Mouse (Mus musculus) heart, postnatal 0 days (tissue): Measurements from ENCODE around the gene Clpb. TPM values are rescaled to one million over a fixed set of nuclear protein-coding genes. Genes with fewer than 3 reads are reported as not detected.

ENCODE experiments used
- ATAC-seq: fragments of 200-750 bp; cut with Nextera tagmentation; 2 replicates; pipeline ENCODE4 v1.8.0; 2017; ENCODE audit warnings: low read depth, moderate number of reproducible peaks, moderate library complexity; ENCODE audit not compliant: insufficient read depth
- DNase-seq: peaks from one replicate; pipeline ENCODE4 v3.0.0-alpha.2; 2016; ENCODE audit warnings: low spot score
- H3K27ac ChIP-seq: fragments of 300-500 bp; sonication (generic); 2 replicates; pipeline ENCODE4 v1.5.1; 2014; ENCODE audit warnings: low read depth, mild to moderate bottlenecking
- H3K27me3 ChIP-seq: fragments of 300-500 bp; sonication (generic); 2 replicates; pipeline ENCODE4 v1.6.1; 2014; ENCODE audit warnings: low read length, mixed read lengths; ENCODE audit not compliant: control insufficient read depth, insufficient read depth
- H3K36me3 ChIP-seq: fragments of 300-500 bp; sonication (generic); replicated peaks from 2 replicates; pipeline ENCODE4 v1.6.1; 2014; ENCODE audit warnings: low read length, mixed read lengths; ENCODE audit not compliant: control insufficient read depth, insufficient read depth
- H3K4me1 ChIP-seq: fragments of 300-500 bp; sonication (generic); 2 replicates; pipeline ENCODE4 v1.6.1; 2014; ENCODE audit warnings: antibody characterized with exemption; ENCODE audit not compliant: control insufficient read depth, insufficient read depth
- H3K4me2 ChIP-seq: fragments of 300-500 bp; sonication (generic); 2 replicates; pipeline ENCODE4 v1.6.1; 2014; ENCODE audit warnings: low read depth, mild to moderate bottlenecking, low read length, moderate library complexity
- H3K4me3 ChIP-seq: fragments of 300-500 bp; sonication (generic); 2 replicates; pipeline ENCODE4 v1.5.1; 2014; ENCODE audit warnings: low read depth, low read length
- H3K9ac ChIP-seq: fragments of 300-500 bp; sonication (generic); replicated peaks from 2 replicates; pipeline ENCODE4 v1.6.1; 2014; ENCODE audit warnings: low read depth, low read length, mixed read lengths
- H3K9me3 ChIP-seq: fragments of 300-500 bp; sonication (generic); replicated peaks from 2 replicates; pipeline ENCODE4 v1.6.1; 2016; ENCODE audit warnings: low read length; ENCODE audit not compliant: control insufficient read depth
- CTCF ChIP-seq: IDR thresholded peaks from 2 replicates; pipeline ENCODE4 v1.5.1; 2016; ENCODE audit warnings: antibody characterized with exemption, control low read depth, low read depth
- EP300 ChIP-seq: IDR thresholded peaks from 2 replicates; pipeline ENCODE4 v1.6.1; 2016; ENCODE audit warnings: antibody characterized with exemption, low read depth
- WGBS: fragments of 180-500 bp; shearing (Covaris S2); extraction: QIAGEN DNeasy Blood & Tissue Kit; methylation state at CpG from one replicate; pipeline ENCODE4 v1.1.7; 2014; 5-methylcytosine and 5-hydroxymethylcytosine counted together
- polyA plus RNA-seq: library from polyadenylated mRNA; unstranded; fragments of >200 nt; fragmentation: Nextera tagmentation; extraction: Ambion mirVana; gene quantifications from 2 replicates; pipeline ENCODE4 v1.2.1, GENCODE M21; 2015
- total RNA-seq: library from RNA; depleted of rRNA; stranded (reverse); fragments of >200 nt; gene quantifications from 2 replicates; pipeline ENCODE4 v1.2.3, GENCODE M21; 2014; ENCODE audit warnings: low replicate concordance

Gene Clpb
- total and polyA plus RNA-seq, 2 experiments from 2014 or later = 47.2 to 84.6 TPM

GRCm38 (mm10) chr7:101682886-101683285 lies 19.5 kb downstream of the Clpb start:
- Histone ChIP-seq H3K4me3 (no peak overlapping the region), H3K36me3 (0 out of 2 replicates have a peak, but pooled peaks cover 3% of the 10 kb centered on the region), H3K27me3 (no peaks in the 10 kb centered on the region), H3K9ac (no peak overlapping the region), H3K27ac (no peak overlapping the region), H3K9me3 (no peaks in the 10 kb centered on the region), H3K4me1 (peaks cover 12% of the 10 kb centered on the region; the same call in 1 of the 2 replicates), H3K4me2 (no peak overlapping the region)
- WGBS = 66% methylated on average over 5 of the region's 5 CpGs
- TF ChIP-seq EP300 = no peak
- no peak for TF ChIP-seq CTCF
- DNase-seq (no peak), ATAC-seq (no peak)

- Histone ChIP-seq H3K36me3 (0 out of 2 replicates have a peak, but pooled peaks cover 3% of the 10 kb centered on the region), H3K9me3 (no peaks in the 10 kb centered on the region), H3K4me1 (peaks cover 12% of the 10 kb centered on the region; the same call in 1 of the 2 replicates), H3K27ac (no peak overlapping the region), H3K4me3 (no peak overlapping the region), H3K4me2 (no peak overlapping the region), H3K9ac (no peak overlapping the region), H3K27me3 (no peaks in the 10 kb centered on the region)
- no peak for ATAC-seq
- WGBS = 75% methylated on average over 9 of the region's 9 CpGs
- no peak for DNase-seq
- TF ChIP-seq EP300 (no peak), CTCF (no peak)
These were observed 20.7 kb downstream of the Clpb start for GRCm38 (mm10) chr7:101683976-101684630.

- 62% methylated on average over 3 of the region's 3 CpGs for WGBS
These were observed 21.2 kb downstream of the Clpb start for GRCm38 (mm10) chr7:101684671-101685070.

GRCm38 (mm10) chr7:101687144-101687543 lies 23.7 kb downstream of the Clpb start:
- no peak for ATAC-seq
- Histone ChIP-seq H3K4me2 (no peak overlapping the region), H3K27ac (no peak overlapping the region), H3K9me3 (no peaks in the 10 kb centered on the region), H3K9ac (no peak overlapping the region), H3K4me1 (no peaks in the 10 kb centered on the region), H3K36me3 (0 out of 2 replicates have a peak, but pooled peaks cover 3% of the 10 kb centered on the region), H3K4me3 (no peak overlapping the region), H3K27me3 (no peaks in the 10 kb centered on the region)
- no peak for TF ChIP-seq EP300
- no peak for TF ChIP-seq CTCF
- 66% methylated on average over 2 of the region's 2 CpGs for WGBS
- DNase-seq = no peak

More at GRCm38 (mm10) chr7:101684671-101685070, 21.2 kb downstream of the Clpb start:
- no peak overlapping the region for H3K27ac ChIP-seq
- H3K4me2 ChIP-seq = no peak overlapping the region
- peaks cover 12% of the 10 kb centered on the region; the same call in 1 of the 2 replicates for H3K4me1 ChIP-seq
- H3K36me3 ChIP-seq = 0 out of 2 replicates have a peak, but pooled peaks cover 3% of the 10 kb centered on the region
- no peaks in the 10 kb centered on the region for H3K9me3 ChIP-seq
- ATAC-seq (no peak), DNase-seq (no peak)
- no peak overlapping the region for H3K9ac ChIP-seq
- H3K4me3 ChIP-seq = no peak overlapping the region
- H3K27me3 ChIP-seq = no peaks in the 10 kb centered on the region
- TF ChIP-seq CTCF = no peak
- no peak for TF ChIP-seq EP300

GRCm38 (mm10) chr7:101690471-101690870 lies 27.0 kb downstream of the Clpb start:
- DNase-seq = no peak
- H3K27me3 ChIP-seq = no peaks in the 10 kb centered on the region

More at GRCm38 (mm10) chr7:101690471-101690870, 27.0 kb downstream of the Clpb start:
- no peak overlapping the region for H3K9ac ChIP-seq
- no peak overlapping the region for H3K27ac ChIP-seq
- ATAC-seq = no peak
- WGBS = 72% methylated on average over 2 of the region's 2 CpGs
- no peak for TF ChIP-seq CTCF
- TF ChIP-seq EP300 = no peak
- no peaks in the 10 kb centered on the region for H3K9me3 ChIP-seq
- no peak overlapping the region for H3K4me2 ChIP-seq
- no peaks in the 10 kb centered on the region for H3K4me1 ChIP-seq
- 0 out of 2 replicates have a peak, but pooled peaks cover 3% of the 10 kb centered on the region for H3K36me3 ChIP-seq
- H3K4me3 ChIP-seq = no peak overlapping the region
